Mouse (Mus musculus): ENCODE measurements around the gene Prf1. TPM values are rescaled to one million over a fixed set of nuclear protein-coding genes. Genes with fewer than 3 reads are reported as not detected.

The Prf1 gene
- polyA plus RNA-seq, 1 experiment = not detected

DNA sequence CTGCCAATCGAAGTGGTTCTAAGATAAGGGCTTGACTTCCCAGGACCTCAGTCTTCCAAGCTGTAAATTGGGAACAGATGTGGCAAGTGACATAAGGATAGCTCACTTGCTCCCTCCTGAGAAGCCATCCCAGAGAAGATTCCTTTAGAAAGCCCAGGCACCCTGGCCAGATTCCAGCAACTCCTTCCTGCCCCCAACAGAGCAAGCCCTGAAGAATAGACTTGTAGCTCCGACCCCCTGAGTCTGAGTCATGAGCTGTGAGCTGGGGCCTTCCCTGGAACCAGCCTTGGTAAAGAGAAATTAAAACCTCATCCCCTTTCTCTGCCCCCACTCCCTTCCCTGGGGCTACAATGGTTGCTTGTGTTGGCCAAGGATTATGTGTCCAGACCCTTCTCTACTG lies 23.1 kb upstream of the Prf1 start:
- Histone ChIP-seq H3K27me3 (ENCODE audit: control insufficient read depth, insufficient read depth, low read length) (no peaks in the 10 kb centered on the region), H3K4me1 (ENCODE audit: control insufficient read depth, insufficient read depth, low read length) (peaks cover 12% of the 10 kb centered on the region)
- no peak for TF ChIP-seq CTCF (IDR thresholded peaks at IDR 0.05; ENCODE audit: control insufficient read depth, insufficient read depth, insufficient replicate concordance, low read depth, low read length)
- TF ChIP-seq POLR2A (IDR thresholded peaks at IDR 0.05; ENCODE audit: control insufficient read depth, low read depth, low read length) = no peak

DNA sequence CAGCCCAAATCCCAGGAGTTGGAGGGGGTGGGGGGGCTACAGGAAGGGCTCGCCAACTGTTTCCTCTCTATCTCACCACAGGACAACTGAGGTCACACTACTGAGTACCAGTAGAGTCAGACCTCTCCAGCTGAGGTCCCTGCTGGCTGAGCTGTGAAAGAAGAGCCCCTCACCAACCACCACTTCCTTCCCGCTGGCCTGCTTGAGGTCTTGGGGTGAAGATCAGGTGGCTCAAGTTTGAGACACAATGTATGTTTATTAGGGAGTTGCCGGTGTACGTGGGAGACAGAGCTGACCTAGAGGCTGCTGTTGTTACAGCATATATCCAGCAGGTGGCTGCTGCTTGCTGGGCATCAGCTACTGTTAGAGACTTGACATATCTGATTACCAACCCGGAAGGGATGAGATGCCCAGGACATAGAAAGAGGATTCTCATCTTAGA lies 21.9 kb upstream of the Prf1 start:
- TF ChIP-seq CTCF (IDR thresholded peaks at IDR 0.05; ENCODE audit: control insufficient read depth, insufficient read depth, insufficient replicate concordance, low read depth, low read length) (peak; percentile 46; the same call in 1 of the 2 replicates), POLR2A (IDR thresholded peaks at IDR 0.05; ENCODE audit: control insufficient read depth, low read depth, low read length) (no peak)
- Histone ChIP-seq H3K27me3 (ENCODE audit: control insufficient read depth, insufficient read depth, low read length) (no peaks in the 10 kb centered on the region), H3K4me1 (ENCODE audit: control insufficient read depth, insufficient read depth, low read length) (peaks cover 12% of the 10 kb centered on the region), H3K27ac (ENCODE audit: control insufficient read depth, insufficient read depth, low read depth, low read length) (no peak overlapping the region), H3K36me3 (ENCODE audit: control insufficient read depth, insufficient read depth, low read length) (no peaks in the 10 kb centered on the region), H3K4me3 (ENCODE audit: control insufficient read depth, low read depth, low read length) (no peak overlapping the region)

More for the DNA sequence above, 23.1 kb upstream of the Prf1 start:
- Histone ChIP-seq H3K36me3 (ENCODE audit: control insufficient read depth, insufficient read depth, low read length) (no peaks in the 10 kb centered on the region), H3K27ac (ENCODE audit: control insufficient read depth, insufficient read depth, low read depth, low read length) (no peak overlapping the region), H3K4me3 (ENCODE audit: control insufficient read depth, low read depth, low read length) (no peak overlapping the region)

- Histone ChIP-seq H3K27ac (ENCODE audit: control insufficient read depth, insufficient read depth, low read depth, low read length) (no peak overlapping the region), H3K4me1 (ENCODE audit: control insufficient read depth, insufficient read depth, low read length) (peaks cover 12% of the 10 kb centered on the region), H3K36me3 (ENCODE audit: control insufficient read depth, insufficient read depth, low read length) (no peaks in the 10 kb centered on the region), H3K4me3 (ENCODE audit: control insufficient read depth, low read depth, low read length) (no peak overlapping the region), H3K27me3 (ENCODE audit: control insufficient read depth, insufficient read depth, low read length) (no peaks in the 10 kb centered on the region)
- no peak for TF ChIP-seq POLR2A (IDR thresholded peaks at IDR 0.05; ENCODE audit: control insufficient read depth, low read depth, low read length)
- TF ChIP-seq CTCF (IDR thresholded peaks at IDR 0.05; ENCODE audit: control insufficient read depth, insufficient read depth, insufficient replicate concordance, low read depth, low read length) = no peak
Observed at GRCm38 (mm10) chr10:61277051-61277450, 20.6 kb upstream of the Prf1 start.

DNA sequence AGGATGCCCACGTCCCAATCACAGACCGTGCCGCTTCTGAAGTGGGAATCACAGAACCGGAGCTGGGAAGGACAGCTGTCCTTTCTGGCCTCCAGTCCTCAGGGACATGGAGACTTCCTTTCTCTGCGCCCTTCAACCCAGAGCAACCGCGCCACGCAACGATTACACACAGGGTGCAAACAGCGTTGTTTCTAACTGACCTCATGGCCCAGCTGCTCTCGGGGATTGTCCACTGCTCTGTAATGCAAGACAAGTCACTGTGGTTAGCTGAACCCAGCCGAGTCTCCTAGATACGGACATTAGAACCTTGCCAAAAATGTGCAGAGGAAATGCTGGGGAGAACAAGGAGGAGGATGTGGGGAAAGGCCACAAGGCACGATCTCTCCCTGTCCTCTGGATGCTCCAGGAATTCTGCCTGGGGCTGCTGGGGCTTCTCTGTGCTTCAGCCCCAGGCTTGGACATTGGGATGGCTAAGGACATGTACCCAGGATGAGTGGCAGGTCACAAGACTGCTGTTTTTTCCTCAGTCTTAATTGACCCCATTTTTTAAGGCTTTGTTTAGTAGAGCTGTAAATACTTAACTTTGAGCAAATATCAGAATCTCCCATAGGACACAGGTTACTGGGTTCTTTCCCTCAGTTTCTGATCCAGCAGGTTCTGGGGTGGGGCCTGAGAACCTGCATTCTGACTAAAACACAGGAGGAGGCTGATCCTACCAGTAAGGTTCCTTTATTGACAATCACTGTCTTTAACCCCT lies 19.5 kb upstream of the Prf1 start:
- Histone ChIP-seq H3K4me1 (ENCODE audit: control insufficient read depth, insufficient read depth, low read length) (peaks cover 8% of the 10 kb centered on the region), H3K4me3 (ENCODE audit: control insufficient read depth, low read depth, low read length) (no peak overlapping the region), H3K27ac (ENCODE audit: control insufficient read depth, insufficient read depth, low read depth, low read length) (no peak overlapping the region), H3K27me3 (ENCODE audit: control insufficient read depth, insufficient read depth, low read length) (no peaks in the 10 kb centered on the region), H3K36me3 (ENCODE audit: control insufficient read depth, insufficient read depth, low read length) (no peaks in the 10 kb centered on the region)
- TF ChIP-seq POLR2A (IDR thresholded peaks at IDR 0.05; ENCODE audit: control insufficient read depth, low read depth, low read length) (no peak), CTCF (IDR thresholded peaks at IDR 0.05; ENCODE audit: control insufficient read depth, insufficient read depth, insufficient replicate concordance, low read depth, low read length) (no peak)

GRCm38 (mm10) chr10:61281115-61281514 lies 16.5 kb upstream of the Prf1 start:
- TF ChIP-seq POLR2A (IDR thresholded peaks at IDR 0.05; ENCODE audit: control insufficient read depth, low read depth, low read length) = no peak
- no peak for TF ChIP-seq CTCF (IDR thresholded peaks at IDR 0.05; ENCODE audit: control insufficient read depth, insufficient read depth, insufficient replicate concordance, low read depth, low read length)
- no peaks in the 10 kb centered on the region for H3K27me3 ChIP-seq (ENCODE audit: control insufficient read depth, insufficient read depth, low read length)
- H3K4me3 ChIP-seq (ENCODE audit: control insufficient read depth, low read depth, low read length) = no peak overlapping the region
- H3K4me1 ChIP-seq (ENCODE audit: control insufficient read depth, insufficient read depth, low read length) = no peaks in the 10 kb centered on the region
- no peaks in the 10 kb centered on the region for H3K36me3 ChIP-seq (ENCODE audit: control insufficient read depth, insufficient read depth, low read length)
- no peak overlapping the region for H3K27ac ChIP-seq (ENCODE audit: control insufficient read depth, insufficient read depth, low read depth, low read length)

DNA sequence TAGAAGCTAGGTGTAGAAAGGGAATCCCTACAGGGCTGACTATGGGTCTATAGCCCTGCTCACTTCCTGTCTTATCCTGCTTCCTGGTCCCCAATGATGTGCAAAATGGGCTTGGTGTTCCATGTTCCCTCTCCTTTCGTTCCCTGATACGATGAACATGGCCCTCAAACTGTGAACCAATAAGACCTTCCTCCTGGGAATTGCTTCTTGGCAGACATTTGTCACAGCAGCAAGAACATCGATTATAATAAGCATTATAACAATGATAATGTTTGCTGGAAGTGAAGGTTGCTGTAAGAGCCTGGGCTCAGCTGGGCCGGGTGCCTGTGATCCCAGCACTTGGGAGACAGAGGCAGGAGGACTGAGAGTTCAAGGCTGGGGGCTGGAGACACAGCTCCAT lies 13.3 kb upstream of the Prf1 start:
- H3K4me1 ChIP-seq (ENCODE audit: control insufficient read depth, insufficient read depth, low read length) = no peaks in the 10 kb centered on the region
- no peaks in the 10 kb centered on the region for H3K36me3 ChIP-seq (ENCODE audit: control insufficient read depth, insufficient read depth, low read length)
- H3K4me3 ChIP-seq (ENCODE audit: control insufficient read depth, low read depth, low read length) = no peak overlapping the region
- TF ChIP-seq CTCF (IDR thresholded peaks at IDR 0.05; ENCODE audit: control insufficient read depth, insufficient read depth, insufficient replicate concordance, low read depth, low read length) (no peak), POLR2A (IDR thresholded peaks at IDR 0.05; ENCODE audit: control insufficient read depth, low read depth, low read length) (no peak)
- no peak overlapping the region for H3K27ac ChIP-seq (ENCODE audit: control insufficient read depth, insufficient read depth, low read depth, low read length)
- no peaks in the 10 kb centered on the region for H3K27me3 ChIP-seq (ENCODE audit: control insufficient read depth, insufficient read depth, low read length)

DNA sequence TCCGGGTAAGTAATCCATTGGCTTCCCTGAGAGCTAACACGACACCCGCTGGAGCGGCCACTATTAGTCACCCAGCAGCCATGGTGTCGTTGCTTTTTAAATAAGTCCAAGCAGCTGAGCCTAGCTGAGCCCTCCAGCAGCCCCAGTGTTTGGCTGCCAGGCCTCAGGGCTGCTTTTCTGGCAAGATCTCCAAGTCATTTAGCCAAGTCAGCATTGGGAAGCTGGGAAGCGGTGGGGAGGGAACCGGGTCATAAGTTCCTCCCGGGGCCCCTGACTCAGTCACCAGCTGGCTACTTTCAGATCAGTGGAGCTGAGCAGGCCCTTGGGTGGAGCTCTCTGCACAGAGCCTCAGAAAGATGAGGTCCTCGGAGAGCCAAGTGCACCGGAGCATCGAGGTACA lies 12.4 kb upstream of the Prf1 start:
- H3K4me1 ChIP-seq (ENCODE audit: control insufficient read depth, insufficient read depth, low read length) = no peaks in the 10 kb centered on the region
- H3K4me3 ChIP-seq (ENCODE audit: control insufficient read depth, low read depth, low read length) = no peak overlapping the region
- TF ChIP-seq CTCF (IDR thresholded peaks at IDR 0.05; ENCODE audit: control insufficient read depth, insufficient read depth, insufficient replicate concordance, low read depth, low read length) (no peak), POLR2A (IDR thresholded peaks at IDR 0.05; ENCODE audit: control insufficient read depth, low read depth, low read length) (no peak)
- no peaks in the 10 kb centered on the region for H3K27me3 ChIP-seq (ENCODE audit: control insufficient read depth, insufficient read depth, low read length)
- no peaks in the 10 kb centered on the region for H3K36me3 ChIP-seq (ENCODE audit: control insufficient read depth, insufficient read depth, low read length)
- H3K27ac ChIP-seq (ENCODE audit: control insufficient read depth, insufficient read depth, low read depth, low read length) = no peak overlapping the region
